Mouse (Mus musculus): ENCODE measurements around the gene Bag6.
A peak's percentile ranks its signal among the peaks of the same experiment; 100 is the strongest.

Gene Bag6

DNA sequence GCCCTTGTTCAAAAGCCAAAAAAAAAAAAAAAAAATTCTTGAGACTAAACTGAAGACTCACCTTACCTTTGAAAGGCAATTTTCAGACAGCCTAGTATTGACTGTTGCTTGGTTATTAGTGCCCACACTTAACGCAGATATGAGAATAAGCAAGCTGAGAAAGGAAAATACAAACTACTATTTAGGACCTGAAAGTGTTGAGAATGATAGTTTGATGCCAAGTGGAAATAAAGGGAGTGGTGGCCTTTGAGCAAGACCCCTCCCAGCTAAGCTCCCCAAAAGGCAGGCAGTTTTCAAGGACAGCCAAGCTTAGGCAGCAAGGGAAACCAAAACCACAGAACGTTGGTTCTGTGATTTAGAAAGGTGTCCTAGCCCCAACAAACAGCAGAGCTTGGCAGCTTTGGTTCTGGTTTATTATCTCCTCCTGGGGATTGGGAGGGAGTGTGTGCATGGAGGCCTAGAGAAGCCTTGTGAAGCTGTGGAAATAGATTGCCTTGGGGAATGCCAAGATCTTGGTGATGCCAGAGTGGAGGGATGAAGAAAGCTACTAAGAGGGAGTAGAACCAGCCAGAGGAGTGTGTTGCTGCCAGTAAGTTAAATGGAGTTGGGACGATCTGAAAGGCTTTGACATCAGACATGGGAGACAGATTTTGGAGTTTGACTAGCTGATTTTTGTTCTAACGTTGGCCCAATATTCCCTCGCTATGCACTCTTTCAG, 13.1 kb downstream of the Bag6 start:
- no peak for DNase-seq

DNA sequence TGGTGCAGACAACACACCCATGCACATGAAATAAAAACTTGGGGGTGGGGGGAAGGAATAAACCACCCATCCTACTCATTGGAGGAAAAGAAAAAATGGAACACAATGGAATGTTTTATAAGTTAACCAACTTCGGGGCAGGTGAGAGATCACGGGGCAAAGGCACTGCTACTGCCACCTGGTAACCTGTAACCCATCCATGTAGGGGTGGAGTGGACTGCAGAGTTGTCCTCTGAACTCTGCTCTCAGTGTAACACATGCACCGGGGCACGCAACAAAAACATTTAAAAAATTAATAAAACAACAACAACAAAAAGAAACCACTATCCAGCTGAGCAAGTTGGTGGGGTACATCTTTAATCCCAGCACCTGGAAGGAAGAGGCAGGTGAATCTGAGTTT, 17.1 kb downstream of the Bag6 start:
- no peak for DNase-seq

DNA sequence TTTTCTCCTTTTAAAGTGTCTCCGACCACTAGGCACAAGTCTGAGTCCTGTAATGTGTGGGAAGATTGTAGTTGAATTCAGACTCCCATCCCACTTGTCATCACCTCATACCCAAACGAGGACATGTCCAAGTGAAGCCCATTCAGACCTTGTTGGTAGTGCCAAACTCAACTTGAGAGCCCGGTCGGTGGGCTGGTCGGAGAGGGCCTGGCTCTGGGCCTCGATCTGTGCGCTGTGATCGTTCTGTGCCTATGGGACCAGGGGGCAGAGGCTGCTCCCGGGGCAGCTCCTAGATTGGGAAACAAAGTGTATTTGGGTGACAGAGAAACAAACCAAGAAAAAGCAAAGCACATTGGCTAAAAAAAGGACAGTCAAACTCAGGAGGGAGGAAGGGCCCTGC, 18.1 kb downstream of the Bag6 start:
- DNase-seq = no peak

- no peak for DNase-seq
Observed at GRCm38 (mm10) chr17:35153931-35154330, 19.0 kb downstream of the Bag6 start.

GRCm38 (mm10) chr17:35154616-35155015, 19.6 kb downstream of the Bag6 start:
- no peak for DNase-seq

DNA sequence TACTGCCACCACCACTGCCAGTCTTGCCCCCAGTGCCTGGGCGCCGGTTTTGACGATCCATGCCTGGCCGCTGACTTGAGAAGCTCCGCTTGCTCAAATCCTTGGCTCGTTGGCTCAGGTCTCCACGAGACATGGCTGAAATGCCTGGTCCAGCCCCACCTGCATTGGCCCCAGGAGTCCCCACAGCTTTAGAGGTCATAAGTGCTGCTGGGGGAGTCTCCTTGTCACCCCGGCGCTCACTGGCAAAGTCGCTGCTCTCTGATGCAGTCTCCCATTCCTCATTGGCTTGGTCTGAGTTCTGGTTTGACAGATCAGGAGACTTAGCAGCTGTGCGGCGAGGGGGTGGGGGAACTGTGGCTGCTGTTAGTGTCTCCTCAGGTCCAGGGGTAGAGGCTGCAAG, 20.5 kb downstream of the Bag6 start:
- no peak for DNase-seq

DNA sequence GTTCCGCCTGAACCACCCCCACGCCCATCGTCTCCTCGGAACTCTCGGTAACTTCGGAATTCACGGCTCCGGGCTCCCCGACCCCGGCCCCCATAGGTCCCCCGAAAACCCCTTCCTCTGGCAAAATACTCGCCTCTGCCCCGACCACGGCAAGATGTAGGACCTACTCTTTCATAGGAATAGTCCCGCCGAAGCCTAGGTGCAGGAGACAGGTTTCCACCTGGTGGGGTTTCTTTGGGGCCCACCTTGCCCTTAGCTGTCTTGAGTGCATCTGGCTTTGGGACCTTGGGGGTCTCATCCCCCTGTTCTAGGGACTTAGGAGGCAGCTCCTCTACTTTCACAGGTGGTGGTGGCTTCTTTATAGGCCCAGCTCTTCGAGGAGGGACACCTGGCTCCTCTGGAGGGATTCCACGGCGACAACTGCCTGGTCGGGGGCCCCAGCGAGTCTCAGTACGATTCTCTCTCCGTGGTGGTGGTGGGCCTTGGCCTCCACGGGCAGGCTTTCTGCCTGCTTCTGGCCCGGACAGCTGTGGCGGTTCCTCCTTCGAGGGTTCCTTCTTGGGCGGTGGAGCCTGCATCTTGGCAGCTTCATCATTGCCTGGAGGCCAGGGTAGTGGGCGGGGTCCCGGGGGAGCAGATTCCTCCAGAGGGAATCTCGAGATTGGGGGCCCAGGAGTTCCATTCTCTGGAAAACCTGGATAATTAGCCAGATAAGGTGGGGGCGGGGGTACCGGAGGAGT, 21.7 kb downstream of the Bag6 start:
- DNase-seq = no peak

DNA sequence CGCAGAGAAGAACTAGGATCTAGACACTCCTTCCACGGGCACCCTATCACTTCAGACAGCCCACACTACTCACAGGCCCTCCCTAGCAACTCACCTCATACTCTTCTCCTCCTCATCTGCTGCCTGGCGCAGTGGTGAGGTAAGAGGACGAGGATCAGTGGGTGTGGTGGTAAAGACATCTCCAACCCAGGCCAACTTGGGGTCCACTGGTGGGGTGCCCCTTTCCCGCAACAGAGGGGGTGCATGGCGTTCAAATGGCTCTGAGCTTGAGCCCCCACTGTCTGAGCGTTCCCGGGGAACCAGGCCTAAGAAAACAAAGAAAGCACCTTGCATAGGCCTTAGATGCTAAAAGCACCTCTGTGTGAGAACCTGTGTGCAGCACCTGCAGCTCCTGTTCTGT, 22.3 kb downstream of the Bag6 start:
- no peak for DNase-seq

- DNase-seq = no peak
Observed at GRCm38 (mm10) chr17:35157661-35158175, 22.7 kb downstream of the Bag6 start.

DNA sequence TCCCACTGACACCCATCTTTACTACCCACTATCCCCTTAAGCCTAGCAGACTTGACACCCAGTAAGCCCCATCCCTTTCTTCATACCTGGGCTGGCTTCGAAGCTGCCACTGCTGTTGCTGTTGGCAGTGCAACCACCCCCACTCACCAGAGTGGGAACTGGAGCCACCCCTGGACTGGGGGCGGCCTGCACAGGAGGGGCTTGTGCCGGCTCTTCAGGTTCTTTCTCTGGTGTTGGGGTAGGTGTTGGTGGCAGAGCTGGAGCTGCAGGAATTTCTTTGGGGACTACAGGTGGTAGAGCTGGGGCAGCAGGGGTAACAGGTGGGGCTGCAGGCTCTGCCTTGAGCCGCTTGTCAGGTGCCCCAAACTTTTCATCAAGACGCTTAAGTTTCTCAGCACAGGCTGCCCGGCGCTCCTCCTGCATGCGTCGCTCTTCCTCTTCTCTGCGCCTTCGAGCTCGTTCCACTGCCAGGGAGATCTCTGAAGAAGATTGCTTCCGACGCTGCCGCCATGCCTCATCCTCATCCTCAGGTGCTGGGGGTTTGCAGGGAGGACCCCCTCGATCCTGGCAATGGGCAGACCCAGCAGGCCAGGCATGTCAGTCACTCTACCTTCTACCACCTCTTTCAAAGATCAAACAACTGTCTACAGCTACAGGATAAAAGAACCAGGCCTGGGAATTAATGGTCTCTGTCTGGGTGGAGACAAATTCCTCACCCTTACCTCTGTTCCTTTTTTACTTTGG, 24.0 kb downstream of the Bag6 start:
- no peak for DNase-seq

- no peak for DNase-seq
Observed at GRCm38 (mm10) chr17:35159638-35160037, 24.7 kb downstream of the Bag6 start.

DNA sequence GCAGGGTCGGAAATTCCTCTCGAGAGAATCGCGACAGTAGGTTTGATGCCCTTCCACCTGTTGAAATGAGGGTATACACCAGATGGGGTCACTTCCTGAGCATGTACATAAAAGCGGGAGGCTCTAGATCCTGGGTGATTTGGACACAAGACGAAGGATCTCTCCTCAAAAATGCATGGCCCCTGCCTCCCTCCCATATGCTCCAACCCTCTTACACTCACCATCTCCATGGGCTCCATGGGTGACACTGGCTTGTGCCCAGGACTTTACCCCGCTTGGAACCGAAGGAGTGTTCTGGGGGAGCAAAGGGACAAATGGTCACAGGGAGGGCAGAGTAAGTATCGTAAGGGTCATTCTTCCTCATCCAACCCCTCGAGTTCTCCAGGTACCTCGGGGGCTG, 26.4 kb downstream of the Bag6 start:
- no peak for DNase-seq

DNA sequence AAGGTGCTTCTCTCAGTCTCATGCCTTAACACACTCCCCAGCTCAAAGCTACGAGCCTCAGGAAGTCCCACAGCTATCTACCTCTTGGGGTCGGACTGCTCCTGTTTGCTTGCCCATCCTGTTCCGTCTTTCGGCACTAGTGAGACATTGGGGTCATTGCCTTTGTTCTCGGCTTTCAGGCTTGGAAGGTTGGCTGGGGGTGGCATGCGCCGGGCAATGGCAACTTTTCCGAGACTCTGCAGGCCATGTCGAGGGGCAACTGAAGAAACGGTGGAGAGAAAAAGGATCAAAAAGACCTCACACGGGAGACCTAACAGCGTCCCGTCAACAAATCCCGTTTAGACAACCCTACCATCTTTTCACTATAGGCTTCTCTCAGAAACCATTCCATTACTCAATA, 27.1 kb downstream of the Bag6 start:
- no peak for DNase-seq

- no peak for DNase-seq
Observed at GRCm38 (mm10) chr17:35162730-35163129, 27.8 kb downstream of the Bag6 start.

GRCm38 (mm10) chr17:35163326-35164081, 28.5 kb downstream of the Bag6 start:
- no peak for DNase-seq

GRCm38 (mm10) chr17:35164218-35164567, 29.2 kb downstream of the Bag6 start:
- no peak for DNase-seq

- peak; percentile 98 for DNase-seq
Observed at GRCm38 (mm10) chr17:35164568-35165450, 29.8 kb downstream of the Bag6 start, which contains the start of gene Prrc2a. Gene Prrc2a, minus strand, starts transcription at chr17:35164897.

GRCm38 (mm10) chr17:35165451-35166155, 30.6 kb downstream of the Bag6 start:
- no peak for DNase-seq

- DNase-seq = no peak
Observed at GRCm38 (mm10) chr17:35166352-35167035, 31.5 kb downstream of the Bag6 start.

DNA sequence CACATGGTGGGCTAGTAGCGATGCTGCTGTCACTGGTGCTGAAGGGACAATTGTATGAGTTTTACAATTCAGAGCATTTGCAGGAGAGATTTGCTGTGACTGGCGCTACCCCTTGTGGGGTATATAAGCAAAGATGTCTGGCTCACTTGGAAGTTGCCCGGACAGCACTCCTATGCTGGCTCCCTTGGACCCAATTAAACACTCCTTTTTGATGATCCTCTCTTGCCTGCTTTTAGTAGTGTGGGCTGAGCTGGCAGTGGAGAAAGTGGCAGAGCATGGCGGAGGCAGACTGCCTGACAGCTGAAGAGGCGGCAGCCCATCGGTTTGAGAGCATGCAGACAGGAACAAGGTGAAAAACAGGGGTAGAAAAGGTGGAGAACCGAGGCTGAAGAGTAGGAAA, 32.8 kb downstream of the Bag6 start:
- no peak for DNase-seq

Data from right cerebral cortex, postnatal 25 days (tissue).